Mouse (Mus musculus) lung, adult 2 months (tissue): ENCODE data around the gene Ttc1. TPM values are rescaled to one million over a fixed set of nuclear protein-coding genes. Genes with fewer than 3 reads are reported as not detected.

Experiments used
- DNase-seq: peaks from one replicate; pipeline ENCODE4 v3.0.0; 2022
- H3K4me1 ChIP-seq: fragments of 200-500 bp; 2 replicates; pipeline ENCODE4 v1.6.1; 2011; ENCODE audit warnings: low read length; ENCODE audit not compliant: control insufficient read depth, insufficient read depth
- H3K4me3 ChIP-seq: fragments of 200-500 bp; replicated peaks from 2 replicates; pipeline ENCODE3; 2011; ENCODE audit warnings: low read depth, mild to moderate bottlenecking, control low read depth, low read length; ENCODE audit errors: extremely low read depth
- CTCF ChIP-seq: fragments of 200-500 bp; IDR thresholded peaks from 2 replicates; pipeline ENCODE4 v1.5.1; 2011; ENCODE audit warnings: mild to moderate bottlenecking, low read length, control low read depth; ENCODE audit not compliant: insufficient read depth
- POLR2A ChIP-seq: fragments of 200-500 bp; IDR thresholded peaks from 2 replicates; pipeline ENCODE4 v1.6.1; 2011; ENCODE audit warnings: low read depth, mild to moderate bottlenecking, control low read depth, low read length, borderline replicate concordance; ENCODE audit errors: extremely low read depth
- WGBS: fragments of 180-500 bp; shearing (Covaris S2); methylation state at CpG from one replicate; pipeline ENCODE4 v1.1.7; 2018; 5-methylcytosine and 5-hydroxymethylcytosine counted together
- polyA plus RNA-seq: library from polyadenylated mRNA; depleted of rRNA; stranded (reverse); fragments of >200 nt; gene quantifications from 2 replicates; pipeline ENCODE4 v1.2.3, GENCODE M21; 2012; rRNA removed

Gene Ttc1
- polyA plus RNA-seq, result 6.0 and 10.7 TPM in 2 replicates

DNA sequence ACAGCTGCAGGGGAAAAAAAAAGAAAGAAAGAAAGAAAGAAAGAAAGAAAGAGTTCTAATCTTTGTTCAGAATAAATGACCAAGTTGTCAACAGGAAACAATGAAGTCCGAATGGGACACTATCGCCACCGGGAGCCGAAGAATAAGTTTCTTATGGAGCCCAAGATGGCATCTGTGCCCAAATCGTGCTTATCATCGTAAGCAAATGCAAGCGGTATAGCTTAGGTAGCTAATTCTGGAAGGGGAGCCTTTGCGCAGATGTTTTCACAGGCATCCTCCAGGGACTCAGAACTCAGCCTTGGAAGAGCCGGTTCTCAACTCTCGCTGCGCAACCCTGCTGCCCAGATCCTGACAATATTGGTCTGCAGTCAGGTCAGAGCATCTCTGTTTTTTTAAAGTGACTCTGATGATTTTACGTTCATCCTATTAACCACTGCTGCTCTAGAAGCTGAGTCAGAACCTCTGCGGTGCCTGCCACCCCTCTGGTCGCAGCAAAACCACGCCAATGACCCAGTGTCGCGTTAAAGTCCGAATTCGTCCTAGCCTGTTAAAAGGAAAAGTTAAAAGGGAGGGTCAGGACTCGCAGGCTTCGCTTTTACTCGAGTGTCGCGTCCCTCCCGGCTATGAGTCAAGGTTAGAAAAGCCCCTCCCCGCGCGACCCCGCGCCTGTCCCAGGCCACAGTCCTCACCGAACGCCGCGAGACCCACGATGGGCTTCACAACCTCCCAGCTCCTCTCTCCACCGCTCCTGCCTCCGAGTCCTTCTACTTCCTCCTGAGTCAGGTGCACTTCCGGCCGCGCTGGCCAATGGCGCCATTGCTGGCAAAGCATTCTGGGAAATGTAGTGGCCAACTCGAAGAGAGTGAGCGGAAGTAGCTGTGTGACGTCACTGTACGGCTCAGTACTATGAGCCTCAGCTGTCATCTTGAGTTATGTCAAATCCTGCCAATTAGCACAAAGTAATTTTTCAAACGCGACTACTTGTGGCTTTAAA, at the start of gene Ttc1:
Gene Ttc1, minus strand, starts transcription at position 776 of the 994 bp plus-strand sequence.
- peak; percentile 95 for DNase-seq
- H3K4me1 ChIP-seq, result no peaks in the 10 kb centered on the region
- 1% methylated on average over 47 of the region's 47 CpGs for WGBS
- H3K4me3 ChIP-seq, result peak within 1 kb of the TSS; percentile 84
- TF ChIP-seq POLR2A (peak; percentile 97), CTCF (no peak)

DNA sequence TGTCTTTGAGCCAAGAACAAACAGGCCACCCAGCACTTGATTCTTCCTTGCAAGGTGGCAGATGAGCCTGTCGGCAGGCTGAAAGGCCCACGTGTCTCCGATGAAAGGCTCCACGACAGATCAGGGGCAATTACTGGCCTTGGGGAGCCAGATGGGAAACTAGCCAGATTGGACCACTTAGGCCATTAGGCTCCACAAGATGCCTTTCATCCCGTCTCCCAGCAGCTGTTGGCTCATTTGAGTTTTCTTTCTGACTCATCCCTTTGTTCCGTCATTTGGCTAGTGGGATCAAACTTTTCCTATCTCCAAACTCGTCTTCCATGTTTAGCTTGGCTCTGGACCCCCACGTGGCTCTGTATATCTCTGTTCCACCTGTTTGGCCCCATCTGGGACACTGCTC, 48.2 kb upstream of the Ttc1 start:
- no peak for DNase-seq
- WGBS, result 65% methylated on average over 8 of the region's 8 CpGs
- Histone ChIP-seq H3K4me3 (no peak overlapping the region), H3K4me1 (no peaks in the 10 kb centered on the region)
- TF ChIP-seq POLR2A (no peak), CTCF (no peak)

DNA sequence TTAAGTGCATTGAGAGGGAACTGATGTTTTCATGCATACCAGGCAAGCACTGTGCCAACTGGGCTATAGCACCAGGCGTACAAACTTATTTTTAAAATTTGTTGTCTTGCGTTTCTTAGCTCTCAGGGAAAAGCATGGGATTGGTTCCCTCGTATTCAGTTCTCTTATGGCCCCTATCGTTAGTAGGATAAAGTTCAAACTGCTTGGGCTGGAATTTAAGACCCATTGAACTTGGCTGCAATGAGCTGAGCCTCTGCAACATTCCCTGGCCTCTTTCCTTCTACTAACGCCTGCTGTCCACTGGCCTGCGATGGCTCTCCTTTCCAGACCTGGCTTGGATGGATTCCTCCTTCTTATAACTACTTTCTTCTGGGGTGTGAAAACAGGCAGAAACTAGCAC, 42.6 kb upstream of the Ttc1 start:
- DNase-seq, result no peak
- no peaks in the 10 kb centered on the region for H3K4me1 ChIP-seq
- WGBS, result 73% methylated on average over 6 of the region's 6 CpGs
- no peak overlapping the region for H3K4me3 ChIP-seq
- TF ChIP-seq POLR2A (no peak), CTCF (no peak)

DNA sequence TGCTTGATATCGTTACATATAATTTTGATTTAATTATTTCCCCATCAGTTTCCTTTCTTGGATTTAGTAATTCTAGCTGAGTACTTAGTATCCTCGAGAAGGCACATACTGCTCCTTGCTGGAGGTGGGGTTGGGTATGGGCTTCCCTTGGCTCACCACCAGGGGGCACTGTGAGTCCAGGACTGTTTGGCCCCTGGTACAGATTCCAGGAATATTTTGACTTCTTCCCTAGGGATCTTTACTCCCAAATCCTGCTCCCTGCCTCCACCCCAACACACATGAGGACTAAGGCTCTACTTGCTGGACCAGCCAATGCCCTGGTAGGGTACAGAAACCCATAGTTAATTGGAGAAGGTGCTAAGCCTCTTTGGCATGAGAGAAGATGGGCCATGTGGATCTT, 36.0 kb upstream of the Ttc1 start:
- H3K4me3 ChIP-seq, result no peak overlapping the region
- peaks cover 2% of the 10 kb centered on the region; the same call in 1 of the 2 replicates for H3K4me1 ChIP-seq
- 6% methylated on average over 2 of the region's 2 CpGs for whole genome bisulfite sequencing
- TF ChIP-seq CTCF, result peak; percentile 78
- no peak for TF ChIP-seq POLR2A
- DNase-seq, result peak; percentile 68

DNA sequence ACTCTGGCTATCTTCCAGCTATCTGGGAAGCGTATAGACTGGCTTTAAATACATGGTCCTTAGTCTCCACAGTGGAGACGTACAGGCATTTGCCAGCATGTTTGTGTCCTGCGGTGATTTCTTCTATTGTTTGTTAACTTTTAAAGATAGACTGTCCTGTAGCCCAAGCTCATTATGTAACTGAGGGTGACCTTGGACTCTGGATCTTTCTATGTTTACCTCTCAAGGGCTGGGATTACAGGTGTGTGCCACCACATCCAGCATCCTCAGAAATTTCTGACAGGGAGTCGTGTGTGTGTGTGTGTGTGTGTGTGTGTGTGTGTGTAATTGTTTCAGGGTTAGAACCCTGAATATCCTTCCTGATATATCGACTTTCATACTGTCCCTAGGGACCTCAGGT, 35.3 kb upstream of the Ttc1 start:
- WGBS, result 72% methylated on average over 5 of the region's 5 CpGs

DNA sequence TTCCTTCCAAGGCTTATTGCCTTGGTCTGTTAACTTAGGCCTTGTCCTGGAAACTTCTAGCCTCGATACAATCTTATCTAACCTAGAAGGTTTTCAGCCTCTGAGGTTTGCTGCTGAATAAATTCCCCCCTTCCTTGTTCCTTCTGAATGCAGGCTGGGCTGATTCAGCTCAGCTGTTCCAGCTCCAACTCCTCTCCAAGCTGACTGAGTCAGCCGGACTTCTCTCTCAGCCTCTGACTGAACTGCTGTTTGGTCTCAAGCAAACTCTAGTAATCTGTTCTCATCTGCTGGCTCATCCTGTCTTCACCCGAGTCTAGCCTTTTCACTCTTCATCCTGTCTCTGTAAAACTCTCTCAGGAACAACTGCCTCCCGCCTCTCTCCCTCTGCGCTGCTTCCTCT, 31.7 kb upstream of the Ttc1 start:
- Histone ChIP-seq H3K4me3 (no peak overlapping the region), H3K4me1 (peaks cover 2% of the 10 kb centered on the region; the same call in 1 of the 2 replicates)
- DNase-seq, result no peak
- no peak for TF ChIP-seq CTCF
- no peak for TF ChIP-seq POLR2A
- WGBS, result 55% methylated on average over 5 of the region's 5 CpGs

More for the DNA sequence above, 35.3 kb upstream of the Ttc1 start:
- peaks cover 2% of the 10 kb centered on the region; the same call in 1 of the 2 replicates for H3K4me1 ChIP-seq
- DNase-seq, result no peak
- H3K4me3 ChIP-seq, result no peak overlapping the region
- TF ChIP-seq POLR2A (no peak), CTCF (no peak)

DNA sequence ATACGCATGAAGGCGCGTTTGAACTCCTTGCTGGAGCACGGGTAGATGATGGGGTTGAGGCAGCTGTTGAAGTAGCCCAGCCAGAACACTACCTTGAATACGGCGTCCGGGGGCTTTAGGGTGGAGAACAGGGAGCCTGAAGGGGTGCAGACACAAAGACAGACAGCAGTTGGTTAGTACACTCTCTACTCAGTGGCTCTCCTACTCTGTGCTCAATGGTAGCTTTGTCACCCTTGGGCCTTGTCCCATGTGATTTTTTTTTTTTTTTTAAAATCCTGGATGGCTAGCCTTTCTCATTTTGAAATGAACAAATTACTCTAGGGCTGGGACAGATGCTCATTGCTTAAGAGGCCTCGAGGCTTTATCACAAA, 28.5 kb upstream of the Ttc1 start:
- Histone ChIP-seq H3K4me3 (peak overlapping the region; percentile 21), H3K4me1 (no peaks in the 10 kb centered on the region)
- WGBS, result 29% methylated on average over 8 of the region's 8 CpGs
- no peak for DNase-seq
- TF ChIP-seq CTCF, result no peak
- TF ChIP-seq POLR2A, result no peak

DNA sequence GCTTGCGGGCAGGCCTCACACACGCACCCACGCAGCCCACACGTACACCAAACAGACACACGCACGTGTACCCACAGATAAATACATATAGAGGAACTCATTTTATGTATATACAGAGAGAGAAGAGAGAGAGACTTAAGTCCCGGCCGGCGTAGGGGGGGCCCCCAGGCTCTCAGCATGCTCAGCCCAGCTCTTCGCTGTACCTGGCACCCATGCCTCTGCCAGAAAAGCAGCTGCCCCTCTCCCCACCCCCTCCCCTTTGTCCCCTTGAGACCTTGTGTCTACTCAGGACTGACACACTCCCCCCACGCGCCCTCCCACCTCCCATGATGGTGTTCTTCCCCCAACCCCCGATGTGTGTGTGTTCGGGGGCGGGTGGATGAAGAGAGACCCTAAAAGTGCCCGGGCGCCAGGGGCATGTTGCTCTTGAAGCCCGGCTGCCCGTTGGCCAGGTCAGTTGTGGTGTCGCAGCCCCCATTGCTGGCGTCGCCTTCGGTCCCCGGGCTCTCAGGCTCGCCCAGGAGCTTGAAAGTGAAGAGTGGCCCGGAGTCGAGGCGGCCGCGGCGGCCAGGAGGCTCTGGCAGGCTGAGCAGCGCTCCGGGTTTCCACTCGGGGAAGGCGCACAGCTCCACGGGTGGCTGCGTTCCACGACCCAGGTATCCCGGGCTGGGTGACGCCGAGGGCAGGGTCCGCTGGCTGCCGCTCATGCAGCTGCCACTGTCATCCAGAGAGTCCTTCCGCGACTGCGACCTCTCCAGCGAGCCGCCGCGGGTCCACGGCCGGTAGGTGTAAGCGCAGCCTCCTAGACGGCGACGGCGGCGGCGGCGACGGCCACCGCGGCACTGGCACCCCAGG, 27.9 kb upstream of the Ttc1 start:
- H3K4me3 ChIP-seq, result peak overlapping the region; percentile 39
- WGBS, result 18% methylated on average over 63 of the region's 63 CpGs
- peak; percentile 34 for DNase-seq
- no peak for TF ChIP-seq CTCF
- no peak for TF ChIP-seq POLR2A
- H3K4me1 ChIP-seq, result no peaks in the 10 kb centered on the region

DNA sequence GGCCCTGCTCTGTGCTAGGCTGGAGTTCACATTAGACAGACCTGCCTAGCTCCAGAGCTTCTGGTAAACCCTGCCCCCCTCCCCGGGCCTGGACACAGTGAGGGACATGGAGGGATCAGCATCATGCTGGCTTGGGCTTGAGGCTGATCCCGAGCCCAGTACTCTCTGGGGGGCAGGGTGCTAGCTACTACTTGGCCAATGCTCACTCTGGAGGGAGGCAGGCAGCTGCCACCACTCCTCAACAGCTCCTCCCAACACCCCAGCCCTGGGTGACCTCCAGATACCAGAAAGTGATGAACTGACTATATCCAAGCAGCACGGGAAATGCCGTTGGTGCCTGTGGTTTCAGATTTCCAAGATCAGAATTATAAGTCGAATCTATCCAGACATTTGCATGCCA, 25.9 kb upstream of the Ttc1 start:
- no peak for TF ChIP-seq POLR2A
- TF ChIP-seq CTCF, result no peak
- H3K4me1 ChIP-seq, result no peaks in the 10 kb centered on the region
- H3K4me3 ChIP-seq, result no peak overlapping the region
- 26% methylated on average over 5 of the region's 5 CpGs for WGBS
- DNase-seq, result peak; percentile 41
